In genomic region chr19:6376255-6376564, GRCm38 (mm10) we compare ENCODE assay signal across 10 mouse cellular contexts. TPM values are rescaled to one million over a fixed set of nuclear protein-coding genes. Genes with fewer than 3 reads are reported as not detected.
A peak's percentile ranks its signal among the peaks of the same experiment; 100 is the strongest.
DNase-seq lines count a peak whose midpoint lies in the region; ATAC-seq and TF ChIP-seq lines count a peak whose summit lies in the region.
"Had no signal": no experiment of that assay in that cellular context is flagged by ENCODE, and none has a peak within 500 bp of the region (broad histone marks: within the 10 kb centered on the region; RNA-seq: fewer than 3 reads in every experiment).

No protein-coding gene starts in this region.

- H3K4me1 ChIP-seq in intestine, postnatal 0 days (replicated peaks; ENCODE audit: control insufficient read depth, insufficient read depth, low read length): no peaks in the 10 kb centered on the region
- no peaks in the 10 kb centered on the region for H3K4me1 ChIP-seq in intestine, embryonic 16.5 days (ENCODE audit: control insufficient read depth, insufficient read depth, low read length)
- H3K4me1 ChIP-seq: embryonic facial prominence, embryonic 15.5 days; limb, embryonic 15.5 days had no signal

- H3K36me3 ChIP-seq in intestine, postnatal 0 days (ENCODE audit: control insufficient read depth, insufficient read depth): peaks cover 80% of the 10 kb centered on the region
- H3K36me3 ChIP-seq in intestine, embryonic 16.5 days (ENCODE audit: control insufficient read depth, insufficient read depth, low read length): peaks cover 51% of the 10 kb centered on the region

- no peak overlapping the region for H3K4me2 ChIP-seq in intestine, postnatal 0 days (replicated peaks; ENCODE audit: low read depth)
- H3K4me2 ChIP-seq in intestine, embryonic 16.5 days (ENCODE audit: low read depth, low read length): no peak overlapping the region
- H3K4me2 ChIP-seq: embryonic facial prominence, embryonic 15.5 days; limb, embryonic 15.5 days had no signal

- no peaks in the 10 kb centered on the region for H3K9me3 ChIP-seq in intestine, postnatal 0 days (ENCODE audit: control insufficient read depth)
- no peaks in the 10 kb centered on the region for H3K9me3 ChIP-seq in intestine, embryonic 16.5 days (ENCODE audit: control insufficient read depth, low read length)
- H3K9me3 ChIP-seq: embryonic facial prominence, embryonic 15.5 days; limb, embryonic 15.5 days had no signal

- no peak overlapping the region for H3K9ac ChIP-seq in intestine, postnatal 0 days (ENCODE audit: low read depth, low read length)
- no peak overlapping the region for H3K9ac ChIP-seq in intestine, embryonic 16.5 days (ENCODE audit: low read depth, low read length)
- H3K9ac ChIP-seq: embryonic facial prominence, embryonic 15.5 days; limb, embryonic 15.5 days had no signal

- 0 out of 2 replicates have a peak, but pooled peaks have one; percentile 17 for ATAC-seq in intestine, postnatal 0 days
- ATAC-seq in intestine, embryonic 16.5 days: no peak
- ATAC-seq in granulocyte monocyte progenitor cell, adult 5-6 weeks (replicated peaks; ENCODE audit: poor library complexity, severe bottlenecking): peak; percentile 30

- peak; percentile 80 for TF ChIP-seq CTCF in intestine, postnatal 0 days (IDR thresholded peaks at IDR 0.05; ENCODE audit: low read depth)

- peak; percentile 58 for DNase-seq in urinary bladder, postnatal 14 days (ENCODE audit: low spot score)
- DNase-seq in urinary bladder, postnatal 10 days (ENCODE audit: low spot score): no peak
- DNase-seq in cerebellum, adult 11-12 months: peak; percentile 68
- DNase-seq in retina, embryonic 14.5 days (ENCODE audit: low spot score): peak; percentile 69
- DNase-seq in layer of hippocampus, postnatal 36 days: no peak

- H3K4me3 ChIP-seq in intestine, postnatal 0 days (ENCODE audit: low read depth, low read length): no peak overlapping the region
- H3K4me3 ChIP-seq in intestine, embryonic 16.5 days (ENCODE audit: low read length): no peak overlapping the region
- H3K4me3 ChIP-seq: embryonic facial prominence, embryonic 15.5 days; limb, embryonic 15.5 days had no signal

- no peaks in the 10 kb centered on the region for H3K27me3 ChIP-seq in intestine, postnatal 0 days (replicated peaks; ENCODE audit: control insufficient read depth, insufficient read depth, low read length)
- no peaks in the 10 kb centered on the region for H3K27me3 ChIP-seq in intestine, embryonic 16.5 days (replicated peaks; ENCODE audit: control insufficient read depth, insufficient read depth, low read length)
- H3K27me3 ChIP-seq: embryonic facial prominence, embryonic 15.5 days; limb, embryonic 15.5 days had no signal

- 72% methylated on average over 14 of the region's 14 CpGs for WGBS in intestine, postnatal 0 days
- 80% methylated on average over 14 of the region's 14 CpGs for WGBS in intestine, embryonic 16.5 days

- H3K27ac ChIP-seq in intestine, postnatal 0 days (ENCODE audit: low read depth, low read length): no peak overlapping the region
- H3K27ac ChIP-seq in intestine, embryonic 16.5 days (ENCODE audit: low read length): no peak overlapping the region
- H3K27ac ChIP-seq: embryonic facial prominence, embryonic 15.5 days; limb, embryonic 15.5 days had no signal

RNA-seq across cellular contexts. Expression of gene Pygm, which starts 8.0 kb away (rescaled TPM):
- polyA plus RNA-seq in intestine, postnatal 0 days (2015; fragmentation: Nextera tagmentation; extraction: Ambion mirVana): 4.1 and 4.7 TPM in 2 replicates
- polyA plus RNA-seq in intestine, embryonic 16.5 days (2015; fragmentation: Nextera tagmentation; extraction: Ambion mirVana): 6.0 and 6.8 TPM in 2 replicates
- 0.92 and 6.9 TPM in 2 replicates for total RNA-seq in granulocyte monocyte progenitor cell, adult 5-6 weeks (2014; fragmentation: Nextera tagmentation)
- total RNA-seq in granulocyte monocyte progenitor cell, adult 5-6 weeks (2017): 0.41 TPM in 1 of 2 replicates, not detected in the other
- 10 to 100 TPM; 18.3 to 22.1 TPM for total RNA-seq in layer of hippocampus, postnatal 36 days (2021)

RNA-seq across cellular contexts. Expression of gene Sf1, which starts 12.7 kb away (rescaled TPM):
- 51.9 and 55.3 TPM in 2 replicates for polyA plus RNA-seq in intestine, postnatal 0 days (2015; fragmentation: Nextera tagmentation; extraction: Ambion mirVana)
- 94.7 and 103 TPM in 2 replicates for polyA plus RNA-seq in intestine, embryonic 16.5 days (2015; fragmentation: Nextera tagmentation; extraction: Ambion mirVana)
- 286 and 301 TPM in 2 replicates for total RNA-seq in granulocyte monocyte progenitor cell, adult 5-6 weeks (2014; fragmentation: Nextera tagmentation)
- total RNA-seq in granulocyte monocyte progenitor cell, adult 5-6 weeks (2017): 187 and 209 TPM in 2 replicates
- total RNA-seq in layer of hippocampus, postnatal 36 days (2021): 100 to 1,000 TPM; 188 to 222 TPM

RNA-seq across cellular contexts. Expression of gene Rasgrp2, which starts 22.9 kb away (rescaled TPM):
- polyA plus RNA-seq in intestine, postnatal 0 days (2015; fragmentation: Nextera tagmentation; extraction: Ambion mirVana): 38.5 and 41.5 TPM in 2 replicates
- 41.8 and 47.0 TPM in 2 replicates for polyA plus RNA-seq in intestine, embryonic 16.5 days (2015; fragmentation: Nextera tagmentation; extraction: Ambion mirVana)
- 279 and 345 TPM in 2 replicates for total RNA-seq in granulocyte monocyte progenitor cell, adult 5-6 weeks (2014; fragmentation: Nextera tagmentation)
- total RNA-seq in granulocyte monocyte progenitor cell, adult 5-6 weeks (2017): 308 and 310 TPM in 2 replicates
- total RNA-seq in layer of hippocampus, postnatal 36 days (2021): 10 to 100 TPM; 23.8 to 34.5 TPM

RNA-seq across cellular contexts. Expression of gene Map4k2, which starts 35.3 kb away (rescaled TPM):
- polyA plus RNA-seq in intestine, postnatal 0 days (2015; fragmentation: Nextera tagmentation; extraction: Ambion mirVana): 4.1 and 4.3 TPM in 2 replicates
- 7.9 and 10.0 TPM in 2 replicates for polyA plus RNA-seq in intestine, embryonic 16.5 days (2015; fragmentation: Nextera tagmentation; extraction: Ambion mirVana)
- total RNA-seq in granulocyte monocyte progenitor cell, adult 5-6 weeks (2014; fragmentation: Nextera tagmentation): 50.7 and 54.7 TPM in 2 replicates
- total RNA-seq in granulocyte monocyte progenitor cell, adult 5-6 weeks (2017): 26.1 and 30.6 TPM in 2 replicates
- total RNA-seq in layer of hippocampus, postnatal 36 days (2021): 10 to 100 TPM; 74.9 to 87.7 TPM

RNA-seq across cellular contexts. Expression of gene Men1, which starts 41.4 kb away (rescaled TPM):
- 17.1 and 19.6 TPM in 2 replicates for polyA plus RNA-seq in intestine, postnatal 0 days (2015; fragmentation: Nextera tagmentation; extraction: Ambion mirVana)
- polyA plus RNA-seq in intestine, embryonic 16.5 days (2015; fragmentation: Nextera tagmentation; extraction: Ambion mirVana): 61.3 and 61.4 TPM in 2 replicates
- 37.7 and 54.2 TPM in 2 replicates for total RNA-seq in granulocyte monocyte progenitor cell, adult 5-6 weeks (2014; fragmentation: Nextera tagmentation)
- 30.5 and 33.4 TPM in 2 replicates for total RNA-seq in granulocyte monocyte progenitor cell, adult 5-6 weeks (2017)
- total RNA-seq in layer of hippocampus, postnatal 36 days (2021): 10 to 100 TPM; 63.3 to 69.8 TPM

Comparison
In these comparisons a context has a peak if more than half of its experiments do, and no peak if none do; other contexts are left out.
1. DNase-seq: peak in urinary bladder, postnatal 14 days (single experiment), cerebellum, adult 11-12 months (single experiment) and retina, embryonic 14.5 days (single experiment); none in urinary bladder, postnatal 10 days (single experiment) and layer of hippocampus, postnatal 36 days (0 of 2).
2. RNA of gene Rasgrp2, which starts 22.9 kb away (total RNA-seq): 279 to 345 TPM in granulocyte monocyte progenitor cell, adult 5-6 weeks; 23.8 to 34.5 TPM in layer of hippocampus, postnatal 36 days; every median in the first group is over 4 times any median in the second.